Mouse (Mus musculus): Measurements from ENCODE around the gene Slc48a1. TPM values are rescaled to one million over a fixed set of nuclear protein-coding genes. Genes with fewer than 3 reads are reported as not detected.

Slc48a1 gene
- polyA plus RNA-seq, 1 experiment from 2014 or later = 65.4 TPM

GRCm38 (mm10) chr15:97825941-97826587 lies 47.7 kb downstream of the Slc48a1 start:
- ATAC-seq (no peak), DNase-seq (ENCODE audit: low spot score) (no peak)
- H3K4me3 ChIP-seq (ENCODE audit: low read depth, low read length) = no peak overlapping the region
- H3K4me2 ChIP-seq (ENCODE audit: low read length) = peak overlapping the region; percentile 32; the same call in 1 of the 2 replicates
- H3K4me1 ChIP-seq (ENCODE audit: control insufficient read depth, insufficient read depth, low read length) = peaks cover 47% of the 10 kb centered on the region
- peak overlapping the region; percentile 46 for H3K9ac ChIP-seq (ENCODE audit: low read length)
- H3K27ac ChIP-seq (ENCODE audit: low read depth, low read length) = no peak overlapping the region
- WGBS = 54% methylated on average over 12 of the region's 12 CpGs
- H3K27me3 ChIP-seq (replicated peaks; ENCODE audit: control insufficient read depth, insufficient read depth, low read length) = no peaks in the 10 kb centered on the region
- H3K9me3 ChIP-seq (replicated peaks; ENCODE audit: control insufficient read depth, low read length) = no peaks in the 10 kb centered on the region
- H3K36me3 ChIP-seq (ENCODE audit: control insufficient read depth, insufficient read depth, low read length) = no peaks in the 10 kb centered on the region

- peaks cover 47% of the 10 kb centered on the region for H3K4me1 ChIP-seq (ENCODE audit: control insufficient read depth, insufficient read depth, low read length)
- no peak for ATAC-seq
- no peaks in the 10 kb centered on the region for H3K36me3 ChIP-seq (ENCODE audit: control insufficient read depth, insufficient read depth, low read length)
- no peak overlapping the region for H3K4me3 ChIP-seq (ENCODE audit: low read depth, low read length)
- no peaks in the 10 kb centered on the region for H3K9me3 ChIP-seq (replicated peaks; ENCODE audit: control insufficient read depth, low read length)
- no peaks in the 10 kb centered on the region for H3K27me3 ChIP-seq (replicated peaks; ENCODE audit: control insufficient read depth, insufficient read depth, low read length)
- no peak overlapping the region for H3K27ac ChIP-seq (ENCODE audit: low read depth, low read length)
- H3K4me2 ChIP-seq (ENCODE audit: low read length) = no peak overlapping the region
- no peak for DNase-seq (ENCODE audit: low spot score)
- WGBS = 74% methylated on average over 5 of the region's 5 CpGs
- no peak overlapping the region for H3K9ac ChIP-seq (ENCODE audit: low read length)
Observed at GRCm38 (mm10) chr15:97826588-97827261, 48.4 kb downstream of the Slc48a1 start.

GRCm38 (mm10) chr15:97827401-97827800 lies 49.1 kb downstream of the Slc48a1 start:
- no peak overlapping the region for H3K4me2 ChIP-seq (ENCODE audit: low read length)
- no peak for ATAC-seq
- H3K9me3 ChIP-seq (replicated peaks; ENCODE audit: control insufficient read depth, low read length) = no peaks in the 10 kb centered on the region
- H3K27me3 ChIP-seq (replicated peaks; ENCODE audit: control insufficient read depth, insufficient read depth, low read length) = no peaks in the 10 kb centered on the region
- 88% methylated on average over 8 of the region's 8 CpGs for WGBS
- no peak overlapping the region for H3K9ac ChIP-seq (ENCODE audit: low read length)
- H3K4me3 ChIP-seq (ENCODE audit: low read depth, low read length) = no peak overlapping the region
- H3K36me3 ChIP-seq (ENCODE audit: control insufficient read depth, insufficient read depth, low read length) = no peaks in the 10 kb centered on the region
- peaks cover 49% of the 10 kb centered on the region for H3K4me1 ChIP-seq (ENCODE audit: control insufficient read depth, insufficient read depth, low read length)
- no peak for DNase-seq (ENCODE audit: low spot score)
- no peak overlapping the region for H3K27ac ChIP-seq (ENCODE audit: low read depth, low read length)

- Histone ChIP-seq H3K4me2 (ENCODE audit: low read length) (0 out of 2 replicates have a peak overlapping the region, but pooled peaks have one; percentile 2), H3K4me1 (ENCODE audit: control insufficient read depth, insufficient read depth, low read length) (peaks cover 42% of the 10 kb centered on the region), H3K27me3 (replicated peaks; ENCODE audit: control insufficient read depth, insufficient read depth, low read length) (no peaks in the 10 kb centered on the region), H3K27ac (ENCODE audit: low read depth, low read length) (no peak overlapping the region), H3K9me3 (replicated peaks; ENCODE audit: control insufficient read depth, low read length) (no peaks in the 10 kb centered on the region), H3K4me3 (ENCODE audit: low read depth, low read length) (no peak overlapping the region), H3K9ac (ENCODE audit: low read length) (no peak overlapping the region), H3K36me3 (ENCODE audit: control insufficient read depth, insufficient read depth, low read length) (no peaks in the 10 kb centered on the region)
- no peak for ATAC-seq
- WGBS = 51% methylated on average over 6 of the region's 6 CpGs
- peak; percentile 48 for DNase-seq (ENCODE audit: low spot score)
Observed at GRCm38 (mm10) chr15:97828221-97828842, 50.0 kb downstream of the Slc48a1 start.

GRCm38 (mm10) chr15:97828901-97829338 lies 50.6 kb downstream of the Slc48a1 start:
- ATAC-seq (no peak), DNase-seq (ENCODE audit: low spot score) (no peak)
- Histone ChIP-seq H3K9ac (ENCODE audit: low read length) (no peak overlapping the region), H3K4me3 (ENCODE audit: low read depth, low read length) (no peak overlapping the region), H3K27ac (ENCODE audit: low read depth, low read length) (no peak overlapping the region; the same call in 1 of the 2 replicates), H3K4me1 (ENCODE audit: control insufficient read depth, insufficient read depth, low read length) (peaks cover 37% of the 10 kb centered on the region), H3K4me2 (ENCODE audit: low read length) (no peak overlapping the region; the same call in 1 of the 2 replicates), H3K27me3 (replicated peaks; ENCODE audit: control insufficient read depth, insufficient read depth, low read length) (no peaks in the 10 kb centered on the region), H3K36me3 (ENCODE audit: control insufficient read depth, insufficient read depth, low read length) (no peaks in the 10 kb centered on the region), H3K9me3 (replicated peaks; ENCODE audit: control insufficient read depth, low read length) (no peaks in the 10 kb centered on the region)
- 60% methylated on average over 5 of the region's 5 CpGs for WGBS

GRCm38 (mm10) chr15:97829432-97829831 lies 51.1 kb downstream of the Slc48a1 start:
- no peak for ATAC-seq
- H3K36me3 ChIP-seq (ENCODE audit: control insufficient read depth, insufficient read depth, low read length) = no peaks in the 10 kb centered on the region
- H3K9me3 ChIP-seq (replicated peaks; ENCODE audit: control insufficient read depth, low read length) = no peaks in the 10 kb centered on the region
- no peak for DNase-seq (ENCODE audit: low spot score)
- peak overlapping the region; percentile 73; the same call in 1 of the 2 replicates for H3K4me2 ChIP-seq (ENCODE audit: low read length)
- no peaks in the 10 kb centered on the region for H3K27me3 ChIP-seq (replicated peaks; ENCODE audit: control insufficient read depth, insufficient read depth, low read length)
- H3K4me3 ChIP-seq (ENCODE audit: low read depth, low read length) = no peak overlapping the region
- H3K4me1 ChIP-seq (ENCODE audit: control insufficient read depth, insufficient read depth, low read length) = peaks cover 32% of the 10 kb centered on the region
- no peak overlapping the region; the same call in 1 of the 2 replicates for H3K27ac ChIP-seq (ENCODE audit: low read depth, low read length)
- WGBS = 61% methylated on average over 2 of the region's 2 CpGs
- H3K9ac ChIP-seq (ENCODE audit: low read length) = no peak overlapping the region

- 12% methylated on average over 12 of the region's 12 CpGs for WGBS
- H3K27me3 ChIP-seq (replicated peaks; ENCODE audit: control insufficient read depth, insufficient read depth, low read length) = no peaks in the 10 kb centered on the region
- H3K36me3 ChIP-seq (ENCODE audit: control insufficient read depth, insufficient read depth, low read length) = no peaks in the 10 kb centered on the region
- peaks cover 27% of the 10 kb centered on the region for H3K4me1 ChIP-seq (ENCODE audit: control insufficient read depth, insufficient read depth, low read length)
- ATAC-seq = no peak; the same call in 1 of the 2 replicates
- H3K9me3 ChIP-seq (replicated peaks; ENCODE audit: control insufficient read depth, low read length) = no peaks in the 10 kb centered on the region
- no peak for DNase-seq (ENCODE audit: low spot score)
- H3K4me2 ChIP-seq (ENCODE audit: low read length) = peak overlapping the region; percentile 73
- H3K9ac ChIP-seq (ENCODE audit: low read length) = peak overlapping the region; percentile 98
- H3K27ac ChIP-seq (ENCODE audit: low read depth, low read length) = peak overlapping the region; percentile 95
- peak overlapping the region; percentile 78 for H3K4me3 ChIP-seq (ENCODE audit: low read depth, low read length)
Observed at GRCm38 (mm10) chr15:97830253-97830787, 52.0 kb downstream of the Slc48a1 start.

- peak; percentile 49 for DNase-seq (ENCODE audit: low spot score)
- Histone ChIP-seq H3K36me3 (ENCODE audit: control insufficient read depth, insufficient read depth, low read length) (no peaks in the 10 kb centered on the region), H3K9me3 (replicated peaks; ENCODE audit: control insufficient read depth, low read length) (no peaks in the 10 kb centered on the region), H3K27ac (ENCODE audit: low read depth, low read length) (peak overlapping the region; percentile 95), H3K4me3 (ENCODE audit: low read depth, low read length) (peak overlapping the region; percentile 78), H3K9ac (ENCODE audit: low read length) (peak overlapping the region; percentile 98), H3K4me2 (ENCODE audit: low read length) (peak overlapping the region; percentile 73), H3K4me1 (ENCODE audit: control insufficient read depth, insufficient read depth, low read length) (peaks cover 22% of the 10 kb centered on the region), H3K27me3 (replicated peaks; ENCODE audit: control insufficient read depth, insufficient read depth, low read length) (no peaks in the 10 kb centered on the region)
- ATAC-seq = peak; percentile 44
- under 1% methylated on average over 39 of the region's 39 CpGs for WGBS
Observed at GRCm38 (mm10) chr15:97830788-97831241, 52.5 kb downstream of the Slc48a1 start.
